Mouse (Mus musculus) CH12.LX (cell line): ENCODE measurements around the gene Mrnip. TPM values are rescaled to one million over a fixed set of nuclear protein-coding genes. Genes with fewer than 3 reads are reported as not detected.

Source experiments
- DNase-seq: peaks from one replicate; pipeline ENCODE4 v3.0.0-alpha.2; 2013; ENCODE audit errors: extremely low read depth
- H3K27ac ChIP-seq: 2 replicates; pipeline ENCODE4 v1.5.1; 2012; ENCODE audit warnings: low read depth, mild to moderate bottlenecking, control low read depth, moderate library complexity; ENCODE audit not compliant: insufficient read depth
- H3K27me3 ChIP-seq: replicated peaks from 2 replicates; pipeline ENCODE3; 2012; ENCODE audit warnings: inconsistent platforms
- H3K36me3 ChIP-seq, 2 experiments: replicated peaks in 1 of 2; 2 replicates each; pipeline versions ENCODE3 to v1.6.1; 2012; ENCODE audit warnings: inconsistent platforms in 1 of 2, low read length in 1 of 2, mild to moderate bottlenecking in 1 of 2, mixed read lengths in 1 of 2, moderate library complexity in 1 of 2; ENCODE audit not compliant: control insufficient read depth in 1 of 2, insufficient read depth in 1 of 2
- H3K4me1 ChIP-seq, 2 experiments: 2 replicates each; pipeline ENCODE4 v1.6.1; 2012; ENCODE audit warnings: inconsistent platforms in 1 of 2, moderate library complexity in 1 of 2; ENCODE audit not compliant: insufficient read depth in 2 of 2, control insufficient read depth in 1 of 2
- H3K4me2 ChIP-seq: 2 replicates; pipeline ENCODE4 v1.6.1; 2012; ENCODE audit warnings: low read depth, mild to moderate bottlenecking, control low read depth; ENCODE audit not compliant: poor library complexity, insufficient read depth, severe bottlenecking
- H3K4me3 ChIP-seq, 3 experiments: fragments of 150-350 bp in 1 of 3; sonication (generic) in 1 of 3; replicated peaks in 1 of 3; 2 replicates each; pipeline versions ENCODE3 to v1.5.1; 2011 to 2012; ENCODE audit warnings: low read depth in 2 of 3, low read length in 2 of 3, mild to moderate bottlenecking in 2 of 3, moderate library complexity in 2 of 3, control low read depth in 1 of 3, improper control_type of control experiment in 1 of 3, inconsistent platforms in 1 of 3, mixed read lengths in 1 of 3; ENCODE audit not compliant: poor library complexity in 1 of 3
- H3K79me2 ChIP-seq: replicated peaks from 2 replicates; pipeline ENCODE4 v1.6.1; 2012; ENCODE audit warnings: mild to moderate bottlenecking, moderate library complexity; ENCODE audit not compliant: control insufficient read depth, poor library complexity, insufficient read depth, severe bottlenecking; ENCODE audit errors: extremely low read depth
- H3K9ac ChIP-seq: 2 replicates; pipeline ENCODE4 v1.6.1; 2012; ENCODE audit warnings: low read depth, mild to moderate bottlenecking, control low read depth, moderate library complexity; ENCODE audit not compliant: insufficient read depth
- H3K9me3 ChIP-seq: replicated peaks from 2 replicates; pipeline ENCODE3; 2012; ENCODE audit warnings: low read length, inconsistent platforms, mixed read lengths
- BHLHE40 ChIP-seq: IDR thresholded peaks from 2 replicates; pipeline ENCODE4 v1.6.1; 2011; ENCODE audit warnings: mild to moderate bottlenecking, low read depth, low read length, improper control_type of control experiment
- CHD1 ChIP-seq: IDR thresholded peaks from 2 replicates; pipeline ENCODE4 v1.6.1; 2012; ENCODE audit warnings: low read depth, low read length, improper control_type of control experiment, inconsistent platforms
- CTCF ChIP-seq, 2 experiments: IDR thresholded peaks in 1 of 2; conservative IDR thresholded peaks in 1 of 2; 2 replicates each; pipeline ENCODE4 v1.5.1; 2011 to 2012; ENCODE audit warnings: low read depth in 2 of 2, low read length in 2 of 2, improper control_type of control experiment in 1 of 2, inconsistent platforms in 1 of 2, mild to moderate bottlenecking in 1 of 2, moderate library complexity in 1 of 2
- E2F4 ChIP-seq: IDR thresholded peaks from 2 replicates; pipeline ENCODE4 v1.6.1; 2011; ENCODE audit warnings: low read depth, low read length, improper control_type of control experiment; ENCODE audit not compliant: insufficient replicate concordance
- ELF1 ChIP-seq: IDR thresholded peaks from 2 replicates; pipeline ENCODE4 v1.6.1; 2014; ENCODE audit warnings: low read depth, mild to moderate bottlenecking, inconsistent platforms, low read length, improper control_type of control experiment
- ETS1 ChIP-seq: conservative IDR thresholded peaks from 2 replicates; pipeline ENCODE4 v1.6.1; 2012; ENCODE audit warnings: low read depth, mild to moderate bottlenecking, inconsistent platforms, low read length, improper control_type of control experiment, moderate library complexity
- GABPA ChIP-seq: IDR thresholded peaks from 2 replicates; pipeline ENCODE4 v1.6.1; 2012; ENCODE audit warnings: low read depth, low read length, improper control_type of control experiment, inconsistent platforms; ENCODE audit not compliant: insufficient replicate concordance
- KAT2A ChIP-seq: IDR thresholded peaks from 2 replicates; pipeline ENCODE4 v1.6.1; 2012; ENCODE audit warnings: low read length, improper control_type of control experiment, inconsistent platforms; ENCODE audit not compliant: insufficient replicate concordance
- MEF2A ChIP-seq: IDR thresholded peaks from 2 replicates; pipeline ENCODE4 v1.6.1; 2014; ENCODE audit warnings: low read depth, mild to moderate bottlenecking, inconsistent platforms, low read length, improper control_type of control experiment, borderline replicate concordance
- MYC ChIP-seq: IDR thresholded peaks from 2 replicates; pipeline ENCODE4 v1.6.1; 2011; ENCODE audit warnings: low read depth, mild to moderate bottlenecking, improper control_type of control experiment, low read length
- NRF1 ChIP-seq: IDR thresholded peaks from 2 replicates; pipeline ENCODE4 v1.6.1; 2014; ENCODE audit warnings: low read depth, mild to moderate bottlenecking, inconsistent platforms, low read length, improper control_type of control experiment, moderate library complexity
- PAX5 ChIP-seq: IDR thresholded peaks from 2 replicates; pipeline ENCODE4 v1.6.1; 2012; ENCODE audit warnings: low read length, inconsistent platforms, mixed read lengths
- POLR2A ChIP-seq: IDR thresholded peaks from 2 replicates; pipeline ENCODE4 v1.6.1; 2011; ENCODE audit warnings: low read depth, mild to moderate bottlenecking, improper control_type of control experiment, low read length
- POLR2AphosphoS2 ChIP-seq: IDR thresholded peaks from 2 replicates; pipeline ENCODE4 v1.6.1; 2011; ENCODE audit warnings: low read depth, low read length, improper control_type of control experiment
- RCOR1 ChIP-seq: conservative IDR thresholded peaks from 2 replicates; pipeline ENCODE4 v1.6.1; 2012; ENCODE audit warnings: low read depth, mild to moderate bottlenecking, inconsistent platforms, low read length, improper control_type of control experiment
- SIN3A ChIP-seq: IDR thresholded peaks from 2 replicates; pipeline ENCODE4 v1.6.1; 2012; ENCODE audit warnings: low read length, improper control_type of control experiment, inconsistent platforms
- SMC3 ChIP-seq: IDR thresholded peaks from 2 replicates; pipeline ENCODE4 v1.6.1; 2011; ENCODE audit warnings: low read depth, low read length, improper control_type of control experiment
- TBP ChIP-seq: conservative IDR thresholded peaks from 2 replicates; pipeline ENCODE4 v1.6.1; 2011; ENCODE audit warnings: low read depth, low read length, improper control_type of control experiment
- USF1 ChIP-seq: IDR thresholded peaks from 2 replicates; pipeline ENCODE4 v1.6.1; 2014; ENCODE audit warnings: low read depth, mild to moderate bottlenecking, inconsistent platforms, low read length, improper control_type of control experiment
- ZKSCAN1 ChIP-seq: IDR thresholded peaks from 2 replicates; pipeline ENCODE4 v1.6.1; 2012; ENCODE audit warnings: low read depth, inconsistent platforms, low read length, improper control_type of control experiment, borderline replicate concordance
- ZNF384 ChIP-seq: IDR thresholded peaks from 2 replicates; pipeline ENCODE4 v1.6.1; 2012; ENCODE audit warnings: low read depth, low read length, improper control_type of control experiment, inconsistent platforms
- dilution Hi-C: fragments of 300-500 bp; cut with MboI; formaldehyde crosslinking; loops from 2 replicates; pipeline ENCODE4 v1.14.3; 2020; ENCODE audit warnings: low sequenced_read_pairs; ENCODE audit not compliant: extremely low pct_unique_long_range_greater_than_20kb, extremely low pct_ligation_motif_present
- in situ Hi-C: fragments of 300-500 bp; cut with MboI; formaldehyde crosslinking; loops from 3 replicates; pipeline ENCODE4 v1.14.3; 2019; ENCODE audit warnings: low sequenced_read_pairs, low pct_ligation_motif_present, low pct_unique_long_range_greater_than_20kb, mixed read lengths
- polyA plus RNA-seq: library from polyadenylated mRNA; unstranded; fragments of >175 nt; gene quantifications from 2 replicates; pipeline ENCODE4 v1.2.1, GENCODE M21; 2012; ENCODE audit warnings: low read depth; ENCODE audit not compliant: insufficient read length
- total RNA-seq, 2 experiments: library from RNA; depleted of rRNA; stranded (reverse); fragments of 300-350 nt in 1 of 2; fragments of >200 nt in 1 of 2; gene quantifications; 2 replicates each; pipeline ENCODE4 v1.2.3; 2012 to 2014

Gene Mrnip
- total and polyA plus RNA-seq, 3 experiments, result 22.5 to 36.7 (median 29.7) TPM

DNA sequence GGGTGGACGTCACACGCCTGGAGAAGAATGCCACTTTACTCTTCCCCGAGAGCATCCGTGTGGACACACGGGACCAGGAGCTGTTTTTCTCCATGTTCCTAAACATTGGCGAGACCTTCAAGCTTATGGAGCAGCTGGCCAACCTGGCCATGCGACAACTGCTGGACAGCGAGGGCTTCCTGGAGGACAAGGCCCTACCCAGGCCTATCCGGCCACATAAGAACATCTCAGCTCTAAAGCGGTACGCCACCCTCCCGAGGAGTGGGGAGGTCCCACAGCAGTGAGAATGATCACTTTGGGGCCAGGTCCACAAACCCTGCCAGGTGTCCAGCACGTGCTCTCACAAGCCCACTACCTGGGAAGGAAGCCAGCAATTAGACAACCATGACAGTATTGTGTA, 28.1 kb upstream of the Mrnip start:
- H3K27me3 ChIP-seq, result no peaks in the 10 kb centered on the region
- H3K4me3 ChIP-seq, result no peak overlapping the region
- H3K9me3 ChIP-seq, result no peaks in the 10 kb centered on the region
- in situ Hi-C loops (no loop called here), dilution Hi-C loops (no loop called here)
- no peak overlapping the region for H3K27ac ChIP-seq
- TF ChIP-seq SMC3, result no peak
- no peak for TF ChIP-seq RCOR1
- H3K4me1 ChIP-seq, result no peaks in the 10 kb centered on the region
- H3K79me2 ChIP-seq, result no peaks in the 10 kb centered on the region
- H3K9ac ChIP-seq, result no peak overlapping the region
- H3K4me2 ChIP-seq, result no peak overlapping the region
- DNase-seq, result no peak
- peaks cover 68 to 90% of the 10 kb centered on the region in 2 experiments for H3K36me3 ChIP-seq

DNA sequence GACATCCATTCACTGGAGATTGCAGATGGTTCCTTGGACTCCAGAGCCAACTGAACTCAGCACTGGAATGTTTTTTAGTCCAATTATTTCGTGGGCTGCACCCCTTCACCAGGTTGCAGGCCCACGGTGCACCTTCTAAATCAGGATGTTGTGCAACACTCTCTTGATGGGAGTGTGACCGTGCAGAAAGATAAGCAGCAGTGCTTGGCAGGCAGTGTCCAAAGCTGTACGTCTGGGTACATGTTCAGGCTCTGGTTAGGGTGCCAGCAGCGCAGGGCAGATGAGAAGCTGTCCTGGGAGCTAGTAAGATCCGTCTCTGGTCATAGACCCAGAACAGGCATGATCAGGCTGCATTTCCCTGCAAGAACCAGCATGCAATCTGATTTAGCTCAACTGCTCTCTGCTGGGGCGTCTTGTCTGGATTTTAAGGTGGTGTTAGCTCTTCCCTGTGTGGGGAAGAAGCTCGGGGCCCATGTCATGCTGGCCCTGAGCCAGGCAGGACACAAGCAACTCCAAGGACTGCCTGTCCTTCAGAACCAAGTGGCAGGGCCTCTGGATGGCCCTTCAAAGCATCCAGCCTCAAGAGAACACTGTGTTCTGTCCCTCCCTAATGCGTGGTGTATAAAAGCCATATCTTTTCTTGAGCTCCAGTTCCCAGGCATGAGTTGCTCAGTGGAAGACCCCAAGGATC, 26.8 kb upstream of the Mrnip start:
- in situ Hi-C loops, result no loop called here
- TF ChIP-seq MEF2A (no peak), ETS1 (no peak)
- TF ChIP-seq, all 38 proteins: peak for 0

GRCm38 (mm10) chr11:50147958-50148476, 26.2 kb upstream of the Mrnip start:
- dilution Hi-C loops (no loop called here), in situ Hi-C loops (no loop called here)
- H3K9me3 ChIP-seq, result no peaks in the 10 kb centered on the region
- no peaks in the 10 kb centered on the region for H3K27me3 ChIP-seq
- H3K4me3 ChIP-seq, result no peak overlapping the region
- H3K79me2 ChIP-seq, result no peaks in the 10 kb centered on the region
- TF ChIP-seq ELF1, result no peak
- TF ChIP-seq CTCF (conservative IDR thresholded peaks at IDR 0.05 in 1 of 2, IDR thresholded peaks at IDR 0.05 in 1 of 2; ENCODE audit: low read depth in 2 of 2, low read length in 2 of 2), result no peak
- TF ChIP-seq KAT2A, result no peak
- no peak for TF ChIP-seq ZKSCAN1
- no peak for TF ChIP-seq GABPA
- no peak for TF ChIP-seq E2F4
- no peak for TF ChIP-seq SIN3A
- TF ChIP-seq BHLHE40, result no peak
- TF ChIP-seq ZNF384, result no peak
- no peak for TF ChIP-seq NRF1
- TF ChIP-seq USF1, result no peak
- no peak for TF ChIP-seq TBP
- no peak for TF ChIP-seq PAX5
- TF ChIP-seq CHD1, result no peak
- TF ChIP-seq POLR2A, result no peak
- no peak for TF ChIP-seq MYC
- no peak for TF ChIP-seq SMC3
- no peak for TF ChIP-seq POLR2AphosphoS2
- no peak for DNase-seq
- H3K36me3 ChIP-seq, result peaks cover 79 to 91% of the 10 kb centered on the region in 2 experiments
- H3K4me1 ChIP-seq, result no peaks in the 10 kb centered on the region
- H3K27ac ChIP-seq, result no peak overlapping the region
- H3K9ac ChIP-seq, result no peak overlapping the region
- no peak overlapping the region for H3K4me2 ChIP-seq

More for the DNA sequence above, 26.8 kb upstream of the Mrnip start:
- dilution Hi-C loops, result no loop called here
- Histone ChIP-seq H3K79me2 (no peaks in the 10 kb centered on the region), H3K4me3 (no peak overlapping the region), H3K9me3 (no peaks in the 10 kb centered on the region), H3K36me3 (peaks cover 79 to 91% of the 10 kb centered on the region in 2 experiments), H3K4me1 (no peaks in the 10 kb centered on the region), H3K4me2 (no peak overlapping the region), H3K27ac (no peak overlapping the region), H3K9ac (no peak overlapping the region), H3K27me3 (no peaks in the 10 kb centered on the region)
- DNase-seq, result no peak
